Mouse (Mus musculus) liver (tissue): Measurements from ENCODE around the gene Iba57.

ENCODE experiments used
- DNase-seq: peaks from one replicate; pipeline ENCODE4 v3.0.0-alpha.2; 2020; ENCODE audit warnings: mixed read lengths

Gene Iba57

GRCm38 (mm10) chr11:59131348-59131919, 32.1 kb downstream of the Iba57 start:
- no peak for DNase-seq

GRCm38 (mm10) chr11:59130782-59131181, 32.8 kb downstream of the Iba57 start:
- no peak for DNase-seq

- DNase-seq, result no peak
These were observed 57.6 kb downstream of the Iba57 start for GRCm38 (mm10) chr11:59105945-59106344.
